Mouse (Mus musculus) right cerebral cortex, postnatal 25 days (tissue): ENCODE results near the gene Olfr1121.
"Not testable (repeated sequence)": the region's sequence is repeated elsewhere in the genome, so short reads cannot be mapped to it uniquely, and the experiment has no call there.

Experiments used
- DNase-seq: peaks from one replicate; pipeline ENCODE4 v3.0.0; 2022

The Olfr1121 gene

GRCm38 (mm10) chr2:87369595-87369994 is at the start of gene Olfr1121:
Gene Olfr1121 (plus strand): TSS chr2:87369895.
- DNase-seq, result no peak

- DNase-seq, result no peak
Measured at GRCm38 (mm10) chr2:87354515-87354914, 15.2 kb upstream of the Olfr1121 start, which contains the start of gene Olfr1120. Gene Olfr1120 (plus strand): TSS chr2:87354815.

GRCm38 (mm10) chr2:87360121-87360520 is 9.6 kb upstream of the Olfr1121 start:
- DNase-seq, result not testable (repeated sequence)

GRCm38 (mm10) chr2:87371726-87372125 is 2.0 kb downstream of the Olfr1121 start:
- DNase-seq, result no peak

- no peak for DNase-seq
Measured at GRCm38 (mm10) chr2:87383935-87384334, 14.2 kb downstream of the Olfr1121 start.

GRCm38 (mm10) chr2:87385549-87385948 is 15.9 kb downstream of the Olfr1121 start, which contains the start of gene Olfr1122:
Gene Olfr1122 (plus strand): TSS chr2:87385849.
- DNase-seq, result no peak

- peak; percentile 5 for DNase-seq
Measured at GRCm38 (mm10) chr2:87393605-87394004, 23.9 kb downstream of the Olfr1121 start.

GRCm38 (mm10) chr2:87394686-87395085 is 25.0 kb downstream of the Olfr1121 start:
- DNase-seq, result not testable (repeated sequence)

GRCm38 (mm10) chr2:87416335-87416734 is 46.6 kb downstream of the Olfr1121 start, which contains the start of gene Olfr1123:
Gene Olfr1123 (plus strand): TSS chr2:87416635.
- no peak for DNase-seq
